Mouse (Mus musculus): ENCODE results near the gene Henmt1. TPM values are rescaled to one million over a fixed set of nuclear protein-coding genes. Genes with fewer than 3 reads are reported as not detected.

Henmt1 gene
- polyA plus RNA-seq, 1 experiment from 2014 or later = 0.11 TPM

DNA sequence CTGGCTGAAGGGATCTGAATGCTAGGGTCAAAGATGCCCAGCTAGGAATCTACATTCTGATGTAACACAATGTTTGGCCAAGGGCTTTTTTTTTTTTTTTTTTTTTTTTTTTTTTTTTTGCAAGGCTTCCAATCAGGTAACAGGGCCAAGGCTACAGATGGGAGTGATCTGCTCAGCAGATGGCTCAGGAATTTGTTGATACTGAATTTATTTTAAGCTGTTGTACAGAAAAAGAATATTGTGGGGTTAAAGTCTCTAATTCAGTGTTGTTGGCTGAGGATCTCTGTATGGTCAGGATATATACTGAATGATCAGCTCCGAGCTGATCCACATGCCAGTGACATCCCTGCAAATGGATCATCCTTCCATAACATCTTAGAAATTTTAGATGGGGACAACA, 23.7 kb upstream of the Henmt1 start:
- peaks cover 52% of the 10 kb centered on the region for H3K4me1 ChIP-seq
- no peak overlapping the region for H3K9ac ChIP-seq
- ATAC-seq = no peak
- H3K27ac ChIP-seq = no peak overlapping the region
- H3K27me3 ChIP-seq (replicated peaks) = no peaks in the 10 kb centered on the region
- H3K4me2 ChIP-seq = no peak overlapping the region
- 70% methylated on average over 1 of the region's 1 CpGs for WGBS (ENCODE audit: insufficient replicate concordance)
- H3K9me3 ChIP-seq (replicated peaks) = no peaks in the 10 kb centered on the region
- H3K36me3 ChIP-seq = no peaks in the 10 kb centered on the region
- H3K4me3 ChIP-seq = no peak overlapping the region

DNA sequence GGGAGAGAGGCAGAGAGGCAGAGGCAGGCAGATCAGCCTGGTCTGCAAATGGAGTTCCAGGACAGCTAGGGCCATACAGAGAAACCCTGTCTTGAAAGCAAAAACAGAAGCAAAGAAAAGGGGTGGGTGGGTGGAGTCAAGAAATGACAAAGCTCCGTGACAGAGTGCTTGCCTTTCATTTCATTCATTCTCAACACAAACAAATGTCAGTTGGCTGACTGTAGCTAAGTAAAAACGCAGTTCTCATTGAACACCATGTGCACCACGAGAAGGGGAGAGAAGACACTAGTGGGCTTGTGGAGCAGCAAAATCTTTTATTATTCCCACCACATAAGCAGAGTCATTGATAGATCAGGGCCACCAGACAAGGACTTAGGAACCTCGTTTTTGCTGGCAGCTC, 22.8 kb upstream of the Henmt1 start:
- Histone ChIP-seq H3K4me1 (peaks cover 61% of the 10 kb centered on the region), H3K27me3 (replicated peaks) (no peaks in the 10 kb centered on the region), H3K36me3 (no peaks in the 10 kb centered on the region), H3K9me3 (replicated peaks) (no peaks in the 10 kb centered on the region), H3K9ac (peak overlapping the region; percentile 27; the same call in 1 of the 2 replicates), H3K4me3 (no peak overlapping the region), H3K4me2 (peak overlapping the region; percentile 28), H3K27ac (no peak overlapping the region)
- no peak for ATAC-seq
- WGBS (ENCODE audit: insufficient replicate concordance) = 39% methylated on average over 4 of the region's 4 CpGs

DNA sequence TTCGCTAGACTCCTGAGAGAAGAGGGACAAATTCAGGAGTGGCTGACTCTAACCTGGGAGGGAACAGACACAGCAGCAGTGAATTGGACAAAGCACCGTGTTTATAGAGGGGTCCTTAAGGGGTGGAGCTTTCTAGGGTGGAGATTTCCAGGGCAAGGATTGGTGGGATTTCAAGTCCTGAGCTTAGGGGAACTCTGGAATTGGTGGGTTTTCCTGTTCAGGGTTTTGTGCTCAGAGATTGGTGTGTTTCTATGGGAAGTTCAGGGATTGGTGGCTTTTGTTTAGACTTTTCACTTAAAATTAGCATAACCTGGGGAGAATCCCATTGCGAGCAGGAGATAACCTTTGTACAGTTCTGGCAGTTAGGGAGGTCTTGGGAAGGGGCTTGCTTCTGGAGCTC, 21.7 kb upstream of the Henmt1 start:
- H3K4me3 ChIP-seq = no peak overlapping the region
- no peaks in the 10 kb centered on the region for H3K27me3 ChIP-seq (replicated peaks)
- no peak for ATAC-seq
- H3K9me3 ChIP-seq (replicated peaks) = no peaks in the 10 kb centered on the region
- H3K4me2 ChIP-seq = no peak overlapping the region
- H3K9ac ChIP-seq = no peak overlapping the region
- peaks cover 63% of the 10 kb centered on the region for H3K4me1 ChIP-seq
- 54% methylated on average over 3 of the region's 3 CpGs for WGBS (ENCODE audit: insufficient replicate concordance)
- no peak overlapping the region for H3K27ac ChIP-seq
- no peaks in the 10 kb centered on the region for H3K36me3 ChIP-seq

DNA sequence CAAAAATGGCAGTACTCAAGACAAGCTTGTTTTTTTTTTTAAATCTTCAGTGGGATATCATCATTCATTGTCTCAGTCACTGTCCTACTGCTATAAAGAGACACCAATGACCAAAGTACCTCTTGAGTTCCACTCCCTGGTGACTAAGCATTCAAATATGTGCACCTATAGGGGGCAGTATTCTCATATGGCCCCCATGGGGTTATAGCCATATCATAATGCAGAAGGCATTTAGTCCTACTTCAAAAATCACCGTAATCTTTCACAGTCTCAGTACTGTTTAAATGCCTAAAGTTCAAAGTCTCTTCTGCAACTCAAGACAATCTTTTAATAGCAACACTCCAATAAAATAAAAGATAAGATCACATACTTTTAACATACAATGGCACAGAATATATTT, 20.8 kb upstream of the Henmt1 start:
- Histone ChIP-seq H3K9ac (no peak overlapping the region), H3K4me2 (no peak overlapping the region), H3K27me3 (replicated peaks) (no peaks in the 10 kb centered on the region), H3K27ac (no peak overlapping the region), H3K4me1 (peaks cover 61% of the 10 kb centered on the region), H3K4me3 (no peak overlapping the region), H3K36me3 (no peaks in the 10 kb centered on the region), H3K9me3 (replicated peaks) (no peaks in the 10 kb centered on the region)
- 91% methylated on average over 1 of the region's 1 CpGs for WGBS (ENCODE audit: insufficient replicate concordance)
- no peak for ATAC-seq

- Histone ChIP-seq H3K4me3 (no peak overlapping the region), H3K27ac (no peak overlapping the region), H3K9me3 (replicated peaks) (no peaks in the 10 kb centered on the region), H3K36me3 (no peaks in the 10 kb centered on the region), H3K27me3 (replicated peaks) (no peaks in the 10 kb centered on the region), H3K4me2 (no peak overlapping the region), H3K9ac (no peak overlapping the region), H3K4me1 (peaks cover 56% of the 10 kb centered on the region)
- 81% methylated on average over 3 of the region's 3 CpGs for WGBS (ENCODE audit: insufficient replicate concordance)
- ATAC-seq = no peak
These were observed 19.1 kb upstream of the Henmt1 start for GRCm38 (mm10) chr3:108920442-108921070.

- H3K36me3 ChIP-seq = no peaks in the 10 kb centered on the region
- 26% methylated on average over 1 of the region's 1 CpGs for WGBS (ENCODE audit: insufficient replicate concordance)
- ATAC-seq = peak; percentile 98
- H3K4me3 ChIP-seq = no peak overlapping the region
- no peaks in the 10 kb centered on the region for H3K27me3 ChIP-seq (replicated peaks)
- peaks cover 47% of the 10 kb centered on the region for H3K4me1 ChIP-seq
- H3K4me2 ChIP-seq = peak overlapping the region; percentile 28
- peak overlapping the region; percentile 74 for H3K27ac ChIP-seq
- H3K9ac ChIP-seq = no peak overlapping the region
- H3K9me3 ChIP-seq (replicated peaks) = no peaks in the 10 kb centered on the region
These were observed 17.9 kb upstream of the Henmt1 start for GRCm38 (mm10) chr3:108921822-108922221.

DNA sequence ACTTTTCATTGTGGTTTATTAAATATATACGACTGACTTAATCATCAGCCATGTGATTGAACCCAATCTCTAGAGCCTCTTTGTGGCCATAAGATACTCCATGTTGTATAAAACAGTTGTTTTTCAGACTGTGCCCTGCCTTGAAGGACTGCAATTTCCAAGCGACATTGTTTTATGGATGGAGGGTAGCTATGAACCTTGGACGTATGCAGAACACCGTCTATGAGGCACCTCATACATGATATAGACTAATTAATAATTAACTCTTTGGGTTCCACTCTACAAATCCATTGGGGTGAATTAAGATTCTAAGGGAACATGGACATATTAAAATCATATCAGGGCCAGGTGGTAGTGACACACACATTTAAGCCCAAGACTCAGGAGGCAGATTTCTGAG, 14.0 kb upstream of the Henmt1 start:
- H3K27ac ChIP-seq = no peak overlapping the region
- no peaks in the 10 kb centered on the region for H3K27me3 ChIP-seq (replicated peaks)
- no peak overlapping the region for H3K4me2 ChIP-seq
- no peak overlapping the region for H3K4me3 ChIP-seq
- no peak overlapping the region for H3K9ac ChIP-seq
- 76% methylated on average over 4 of the region's 4 CpGs for WGBS (ENCODE audit: insufficient replicate concordance)
- H3K9me3 ChIP-seq (replicated peaks) = no peaks in the 10 kb centered on the region
- no peaks in the 10 kb centered on the region for H3K36me3 ChIP-seq
- H3K4me1 ChIP-seq = peaks cover 26% of the 10 kb centered on the region
- no peak for ATAC-seq

DNA sequence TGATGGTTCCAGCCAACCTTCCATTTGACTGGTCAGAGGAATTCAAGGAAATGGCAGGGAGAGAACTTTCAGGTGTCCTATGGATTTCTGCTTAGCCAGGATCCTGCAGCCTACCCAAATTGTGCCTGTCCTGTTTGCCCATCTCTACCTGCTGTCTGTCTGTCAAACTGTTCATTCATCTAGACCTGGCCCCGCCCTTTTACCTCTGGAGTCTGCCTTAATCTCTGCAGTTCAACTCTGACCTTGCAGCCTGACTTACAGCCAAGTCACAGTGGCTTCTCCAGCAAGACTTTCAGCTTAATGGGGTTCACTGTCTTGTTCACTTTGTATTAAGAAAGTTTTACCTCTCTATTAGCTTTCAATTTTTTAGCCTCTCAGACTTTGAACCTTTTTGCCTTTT, 13.4 kb upstream of the Henmt1 start:
- H3K27me3 ChIP-seq (replicated peaks) = no peaks in the 10 kb centered on the region
- H3K4me1 ChIP-seq = peaks cover 20% of the 10 kb centered on the region
- no peak for ATAC-seq
- no peak overlapping the region for H3K4me3 ChIP-seq
- WGBS (ENCODE audit: insufficient replicate concordance) = 73% methylated on average over 1 of the region's 1 CpGs
- no peak overlapping the region for H3K27ac ChIP-seq
- no peaks in the 10 kb centered on the region for H3K36me3 ChIP-seq
- H3K9me3 ChIP-seq (replicated peaks) = no peaks in the 10 kb centered on the region
- H3K4me2 ChIP-seq = no peak overlapping the region
- H3K9ac ChIP-seq = no peak overlapping the region

GRCm38 (mm10) chr3:108933557-108933956, 6.1 kb upstream of the Henmt1 start:
- no peaks in the 10 kb centered on the region for H3K4me1 ChIP-seq
- no peak overlapping the region for H3K9ac ChIP-seq
- no peaks in the 10 kb centered on the region for H3K36me3 ChIP-seq
- H3K27me3 ChIP-seq (replicated peaks) = no peaks in the 10 kb centered on the region
- H3K4me3 ChIP-seq = no peak overlapping the region
- ATAC-seq = no peak
- no peak overlapping the region for H3K4me2 ChIP-seq
- WGBS (ENCODE audit: insufficient replicate concordance) = 78% methylated on average over 6 of the region's 6 CpGs
- no peaks in the 10 kb centered on the region for H3K9me3 ChIP-seq (replicated peaks)
- H3K27ac ChIP-seq = no peak overlapping the region

- H3K27me3 ChIP-seq (replicated peaks) = peaks cover 22% of the 10 kb centered on the region
- H3K9me3 ChIP-seq (replicated peaks) = no peaks in the 10 kb centered on the region
- no peak for ATAC-seq
- H3K9ac ChIP-seq = no peak overlapping the region
- H3K4me3 ChIP-seq = no peak overlapping the region
- peaks cover 6% of the 10 kb centered on the region for H3K4me1 ChIP-seq
- no peak overlapping the region for H3K4me2 ChIP-seq
- WGBS (ENCODE audit: insufficient replicate concordance) = 85% methylated on average over 5 of the region's 5 CpGs
- no peak overlapping the region for H3K27ac ChIP-seq
- H3K36me3 ChIP-seq = no peaks in the 10 kb centered on the region
These were observed 982 bp upstream of the Henmt1 start for GRCm38 (mm10) chr3:108938691-108939090.

GRCm38 (mm10) chr3:108940001-108940633, 444 bp downstream of the Henmt1 start, which contains the start of gene Gm9857:
Gm9857 (minus strand) TSS chr3:108940445.
- peaks cover 6% of the 10 kb centered on the region for H3K4me1 ChIP-seq
- WGBS (ENCODE audit: insufficient replicate concordance) = 49% methylated on average over 50 of the region's 59 CpGs
- H3K4me3 ChIP-seq = peak within 1 kb of the TSS; percentile 33
- peak within 1 kb of the TSS; percentile 66 for H3K4me2 ChIP-seq
- peak; percentile 32; the same call in 1 of the 2 replicates for ATAC-seq
- no peaks in the 10 kb centered on the region for H3K36me3 ChIP-seq
- no peak within 1 kb of the TSS for H3K27ac ChIP-seq
- peaks cover 22% of the 10 kb centered on the region for H3K27me3 ChIP-seq (replicated peaks)
- H3K9ac ChIP-seq = no peak within 1 kb of the TSS
- no peaks in the 10 kb centered on the region for H3K9me3 ChIP-seq (replicated peaks)

DNA sequence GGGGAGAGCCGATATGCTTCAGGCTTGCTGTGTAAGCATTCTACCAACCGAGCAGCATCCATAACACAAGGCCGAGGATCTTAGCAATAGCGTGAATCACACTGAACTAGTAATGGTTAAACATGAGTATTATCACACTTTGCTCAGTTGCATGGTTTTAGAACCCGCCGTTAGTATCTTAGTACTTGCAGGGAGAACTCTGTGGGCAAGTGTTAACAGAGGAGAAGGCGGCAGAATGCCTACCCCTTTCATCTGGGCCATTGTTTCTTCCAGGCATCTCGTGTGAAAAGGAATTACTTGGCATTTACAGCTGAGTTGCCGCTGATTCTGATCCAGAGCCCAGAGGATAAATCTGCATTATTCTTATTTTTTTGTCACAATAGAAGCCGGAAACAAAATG, 1.3 kb downstream of the Henmt1 start:
- ATAC-seq = no peak

More for the DNA sequence above, 1.3 kb downstream of the Henmt1 start:
- Histone ChIP-seq H3K4me1 (peaks cover 6% of the 10 kb centered on the region), H3K9me3 (replicated peaks) (no peaks in the 10 kb centered on the region), H3K4me3 (no peak overlapping the region), H3K27ac (no peak overlapping the region), H3K36me3 (no peaks in the 10 kb centered on the region), H3K4me2 (no peak overlapping the region), H3K27me3 (replicated peaks) (peaks cover 22% of the 10 kb centered on the region), H3K9ac (no peak overlapping the region)
- 81% methylated on average over 10 of the region's 10 CpGs for WGBS (ENCODE audit: insufficient replicate concordance)
